28 mouse cellular contexts compared by ENCODE assay signal in genomic region chr12:110630056-110630455, GRCm38 (mm10). TPM values are rescaled to one million over a fixed set of nuclear protein-coding genes. Genes with fewer than 3 reads are reported as not detected.
"Had no signal": no experiment of that assay in that cellular context is flagged by ENCODE, and none has a peak within 500 bp of the region (broad histone marks: within the 10 kb centered on the region; RNA-seq: fewer than 3 reads in every experiment).

No protein-coding gene starts in this region.

- ATAC-seq: hindbrain, embryonic 16.5 days; inflammation-experienced regulatory T-cells, adult 6 months; intestine, embryonic 15.5 days; intestine, postnatal 0 days had no signal

- H3K27ac ChIP-seq: gastrocnemius, adult 2 months; heart, embryonic 13.5 days; heart, embryonic 15.5 days; hindbrain, embryonic 12.5 days; hindbrain, embryonic 14.5 days; intestine, embryonic 15.5 days; layer of hippocampus, adult 2 months; left cerebral cortex, adult 2 months; limb, embryonic 10.5 days; limb, embryonic 12.5 days had no signal

- H3K27me3 ChIP-seq: heart, embryonic 13.5 days; heart, embryonic 15.5 days; hindbrain, embryonic 12.5 days; intestine, embryonic 15.5 days; limb, embryonic 12.5 days had no signal

- H3K9me3 ChIP-seq: heart, embryonic 13.5 days; heart, embryonic 15.5 days; hindbrain, embryonic 12.5 days; intestine, embryonic 15.5 days; limb, embryonic 10.5 days; limb, embryonic 12.5 days had no signal

- H3K4me3 ChIP-seq: gastrocnemius, adult 2 months; heart, embryonic 13.5 days; heart, embryonic 15.5 days; hindbrain, embryonic 12.5 days; intestine, embryonic 15.5 days; layer of hippocampus, adult 2 months; left cerebral cortex, adult 2 months; limb, embryonic 10.5 days; limb, embryonic 12.5 days had no signal

- DNase-seq: gastrocnemius, adult 2 months; gastrocnemius, postnatal 10 days; gastrocnemius, postnatal 25 days; heart, adult 18-20 months; heart, postnatal 14 days; heart, postnatal 36 days; kidney, adult 18-20 months; kidney, adult 8-10 months; kidney, postnatal 10 days; kidney, postnatal 25 days; kidney, postnatal 4 days; liver had no signal

- H3K4me1 ChIP-seq: heart, embryonic 13.5 days; heart, embryonic 15.5 days; hindbrain, embryonic 12.5 days; intestine, embryonic 15.5 days; limb, embryonic 10.5 days; limb, embryonic 12.5 days had no signal

RNA-seq across cellular contexts. Expression of gene 1700001K19Rik, which starts 52.4 kb away (rescaled TPM):
- polyA plus RNA-seq: heart, embryonic 13.5 days; heart, embryonic 15.5 days; heart, postnatal 0 days; hindbrain, embryonic 12.5 days; intestine, embryonic 15.5 days; intestine, postnatal 0 days; kidney, embryonic 14.5 days; kidney, embryonic 16.5 days; limb, embryonic 10.5 days; limb, embryonic 12.5 days; liver, embryonic 11.5 days had no signal
